Mouse (Mus musculus) subcutaneous adipose tissue, adult 2 months (tissue): ENCODE measurements around the gene Zfp622. TPM values are rescaled to one million over a fixed set of nuclear protein-coding genes. Genes with fewer than 3 reads are reported as not detected.

Experiments
- polyA plus RNA-seq: library from polyadenylated mRNA; depleted of rRNA; stranded (reverse); fragments of >200 nt; gene quantifications from 2 replicates; pipeline ENCODE4 v1.2.3, GENCODE M21; 2012; ENCODE audit warnings: low replicate concordance; rRNA removed

The Zfp622 gene
- 8.9 and 18.7 TPM in 2 replicates for polyA plus RNA-seq

GRCm38 (mm10) chr15:25984067-25984733, at the start of gene Zfp622:
Zfp622 (plus strand) TSS chr15:25984366.

Other genes with a start within 250 kb of the Zfp622 start
- 1.8 and 5.0 TPM in 2 replicates for gene Retreg1, start 141.2 kb upstream of the Zfp622 start, polyA plus RNA-seq